In the genomic region with DNA sequence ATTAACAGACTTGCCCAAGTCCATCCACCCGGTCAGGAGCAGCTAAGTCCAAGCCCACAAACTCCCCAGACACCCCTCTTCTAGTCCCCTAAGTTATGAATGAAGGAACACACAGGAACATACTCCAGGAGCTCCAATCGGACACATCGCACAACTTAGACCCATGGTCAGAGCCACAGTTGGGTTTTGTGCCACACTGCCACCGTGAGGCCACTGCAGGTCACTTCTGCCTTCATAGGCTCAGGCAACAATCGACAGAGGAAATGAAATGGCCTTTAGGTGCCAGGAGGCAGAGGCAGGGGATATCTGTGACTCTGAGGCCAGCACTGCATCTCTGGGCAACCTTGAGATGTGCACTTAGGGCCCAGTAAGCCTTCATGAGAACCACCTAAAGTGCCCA, we compare ENCODE assay signal across 9 mouse cellular contexts. TPM values are rescaled to one million over a fixed set of nuclear protein-coding genes. Genes with fewer than 3 reads are reported as not detected.
DNase-seq lines count a peak whose midpoint lies in the region; ATAC-seq and TF ChIP-seq lines count a peak whose summit lies in the region.
"Had no signal": no experiment of that assay in that cellular context is flagged by ENCODE, and none has a peak within 500 bp of the region (broad histone marks: within the 10 kb centered on the region; RNA-seq: fewer than 3 reads in every experiment).

No protein-coding gene starts in this region.

- H3K27ac ChIP-seq in MEL (ENCODE audit: control insufficient read depth, low read depth, low read length), result no peak overlapping the region
- H3K27ac ChIP-seq in heart, embryonic 15.5 days, result no peak overlapping the region
- H3K27ac ChIP-seq: lung, embryonic 15.5 days had no signal

- peaks cover 2 to 29% of the 10 kb centered on the region in 2 experiments; a peak in 3 of 4 replicates for H3K4me1 ChIP-seq in MEL (ENCODE audit: control insufficient read depth in 1 of 2, insufficient read depth in 2 of 2, low read length in 2 of 2)
- peaks cover 13% of the 10 kb centered on the region for H3K4me1 ChIP-seq in heart, embryonic 15.5 days (replicated peaks)

- TF ChIP-seq CTCF in MEL (IDR thresholded peaks at IDR 0.05 in 2 of 3, conservative IDR thresholded peaks at IDR 0.05 in 1 of 3; ENCODE audit: control insufficient read depth in 1 of 3, insufficient read depth in 1 of 3, low read depth in 2 of 3, low read length in 3 of 3, poor library complexity in 1 of 3, severe bottlenecking in 1 of 3), result peak; percentile 85 to 93 (median 92)

- H3K4me2 ChIP-seq in heart, embryonic 15.5 days, result no peak overlapping the region
- H3K4me2 ChIP-seq: lung, embryonic 15.5 days had no signal

- H3K79me2 ChIP-seq in MEL (ENCODE audit: control insufficient read depth, insufficient read depth, low read length, poor library complexity), result no peaks in the 10 kb centered on the region

- 6% methylated on average over 5 of the region's 5 CpGs for WGBS in heart, embryonic 15.5 days

- H3K4me3 ChIP-seq in MEL (ENCODE audit: control insufficient read depth in 1 of 2, insufficient read depth in 1 of 2, low read depth in 2 of 2, low read length in 2 of 2), result no peak overlapping the region
- no peak overlapping the region for H3K4me3 ChIP-seq in heart, embryonic 15.5 days
- H3K4me3 ChIP-seq: lung, embryonic 15.5 days had no signal

- no peaks in the 10 kb centered on the region for H3K9me3 ChIP-seq in MEL (replicated peaks; ENCODE audit: insufficient read depth, low read length)
- H3K9me3 ChIP-seq in heart, embryonic 15.5 days (replicated peaks), result no peaks in the 10 kb centered on the region
- H3K9me3 ChIP-seq: lung, embryonic 15.5 days had no signal

- TF ChIP-seq EP300 in MEL (IDR thresholded peaks at IDR 0.05; ENCODE audit: low read depth in 1 of 2, low read length in 2 of 2), result no peak

- peaks cover 0 to 13% of the 10 kb centered on the region in 2 experiments; a peak in 2 of 4 replicates for H3K36me3 ChIP-seq in MEL (ENCODE audit: control insufficient read depth in 1 of 2, insufficient read depth in 2 of 2, low read length in 2 of 2)
- no peaks in the 10 kb centered on the region for H3K36me3 ChIP-seq in heart, embryonic 15.5 days
- H3K36me3 ChIP-seq: lung, embryonic 15.5 days had no signal

- peak; percentile 76 for DNase-seq in MEL (ENCODE audit: low read depth, low spot score)
- peak; percentile 90 for DNase-seq in brain, adult 2 months (ENCODE audit: low read depth, low spot score)
- peak; percentile 43 to 60 for DNase-seq in layer of hippocampus, adult 8-10 months (ENCODE audit: low spot score in 2 of 2)
- DNase-seq in lung, postnatal 36 days, result peak; percentile 76
- peak; percentile 87 for DNase-seq in retina, postnatal 1 day
- peak; percentile 48 to 67 for DNase-seq in urinary bladder, postnatal 4 days (ENCODE audit: low spot score in 2 of 2)

- H3K9ac ChIP-seq in MEL (ENCODE audit: control insufficient read depth, low read depth, low read length, poor library complexity, severe bottlenecking), result no peak overlapping the region
- H3K9ac ChIP-seq in heart, embryonic 15.5 days, result no peak overlapping the region
- H3K9ac ChIP-seq: lung, embryonic 15.5 days had no signal

- H3K27me3 ChIP-seq in MEL (ENCODE audit: control insufficient read depth in 1 of 2, insufficient read depth in 2 of 2, low read length in 2 of 2), result no peaks in the 10 kb centered on the region
- peaks cover 22% of the 10 kb centered on the region for H3K27me3 ChIP-seq in heart, embryonic 15.5 days
- H3K27me3 ChIP-seq: lung, embryonic 15.5 days had no signal

- ATAC-seq in erythroblast, adult 5-6 weeks (replicated peaks; ENCODE audit: low FRiP score, poor library complexity, severe bottlenecking), result peak; percentile 78
- 0 out of 2 replicates have a peak, but pooled peaks have one; percentile 29 for ATAC-seq in heart, embryonic 15.5 days (replicated peaks; ENCODE audit: insufficient number of reproducible peaks, insufficient read depth, low FRiP score, low read depth)

- TF ChIP-seq POLR2A in MEL (IDR thresholded peaks at IDR 0.05; ENCODE audit: control insufficient read depth in 1 of 2, insufficient read depth in 1 of 2, low read depth in 1 of 2, low read length in 2 of 2, poor library complexity in 1 of 2), result no peak

- TF ChIP-seq RAD21 in MEL (IDR thresholded peaks at IDR 0.05; ENCODE audit: low read depth, low read length), result peak; percentile 83

TF ChIP-seq in MEL, 35 proteins besides CTCF, POLR2A, EP300 and RAD21:
- TF ChIP-seq ELF1 (IDR thresholded peaks at IDR 0.05; ENCODE audit: low read depth, low read length) (0 out of 2 replicates have a peak, but pooled peaks have one; percentile 18), ZC3H11A (IDR thresholded peaks at IDR 0.05; ENCODE audit: low read depth, low read length) (peak; percentile 86), ETS1 (IDR thresholded peaks at IDR 0.05; ENCODE audit: low read depth, low read length) (no peak), NELFE (IDR thresholded peaks at IDR 0.05; ENCODE audit: low read depth, low read length) (no peak), SMC3 (IDR thresholded peaks at IDR 0.05; ENCODE audit: low read depth, low read length) (peak; percentile 91)

RNA-seq across cellular contexts. Expression of a gene that starts 11.3 kb away (rescaled TPM):
- total RNA-seq in MEL (2012; rRNA removed), result 0.42 and 0.69 TPM in 2 replicates
- polyA plus RNA-seq in MEL (2012; ENCODE audit: insufficient read depth in 1 of 2, insufficient read length in 2 of 2, low read depth in 1 of 2, low replicate concordance in 2 of 2, missing spikeins in 1 of 2), result under 1 TPM in 1 of 2 experiments, not detected in 1; 0.38 TPM
- total RNA-seq in erythroblast, adult 5-6 weeks (2015; ENCODE audit: low replicate concordance), result 0.58 TPM in 1 of 2 replicates, not detected in the other
- total RNA-seq in erythroblast, adult 5-6 weeks (2017; ENCODE audit: low replicate concordance), result 0.70 TPM in 1 of 2 replicates, not detected in the other
- polyA plus RNA-seq in heart, embryonic 15.5 days (2015; fragmentation: Nextera tagmentation; extraction: Ambion mirVana), result 0.13 and 0.30 TPM in 2 replicates
- 1 to 10 TPM; 3.2 to 6.4 (median 5.2) TPM for total RNA-seq in layer of hippocampus, adult 8-10 months (2022)

RNA-seq across cellular contexts. Expression of a gene that starts 31.2 kb away (rescaled TPM):
- 441 and 515 TPM in 2 replicates for total RNA-seq in MEL (2012; rRNA removed)
- 100 to 1,000 TPM; 192 to 740 TPM for polyA plus RNA-seq in MEL (2012; ENCODE audit: insufficient read depth in 1 of 2, insufficient read length in 2 of 2, low read depth in 1 of 2, low replicate concordance in 2 of 2, missing spikeins in 1 of 2)
- 35.5 and 52.0 TPM in 2 replicates for total RNA-seq in erythroblast, adult 5-6 weeks (2015; ENCODE audit: low replicate concordance)
- total RNA-seq in erythroblast, adult 5-6 weeks (2017; ENCODE audit: low replicate concordance), result 105 and 158 TPM in 2 replicates
- polyA plus RNA-seq in heart, embryonic 15.5 days (2015; fragmentation: Nextera tagmentation; extraction: Ambion mirVana), result 186 and 190 TPM in 2 replicates
- total RNA-seq in layer of hippocampus, adult 8-10 months (2022), result 100 to 1,000 TPM; 306 to 330 (median 314) TPM

RNA-seq across cellular contexts. Expression of a gene that starts 38.3 kb away (rescaled TPM):
- total RNA-seq in MEL (2012; rRNA removed), result 0.36 and 0.58 TPM in 2 replicates
- polyA plus RNA-seq in MEL (2012; ENCODE audit: insufficient read depth in 1 of 2, insufficient read length in 2 of 2, low read depth in 1 of 2, low replicate concordance in 2 of 2, missing spikeins in 1 of 2), result under 1 TPM in 1 of 2 experiments, not detected in 1; 0.33 TPM
- not detected in 2 replicates for total RNA-seq in erythroblast, adult 5-6 weeks (2015; ENCODE audit: low replicate concordance)
- not detected in 2 replicates for total RNA-seq in erythroblast, adult 5-6 weeks (2017; ENCODE audit: low replicate concordance)
- 0.48 and 0.57 TPM in 2 replicates for polyA plus RNA-seq in heart, embryonic 15.5 days (2015; fragmentation: Nextera tagmentation; extraction: Ambion mirVana)
- total RNA-seq in layer of hippocampus, adult 8-10 months (2022), result 1 to 10 TPM in 3 of 4 experiments, under 1 TPM in 1; 0.92 to 1.2 (median 1.1) TPM

RNA-seq across cellular contexts. Expression of a gene that starts 38.6 kb away (rescaled TPM):
- 42.3 and 51.8 TPM in 2 replicates for total RNA-seq in MEL (2012; rRNA removed)
- 10 to 100 TPM in 1 of 2 experiments, not detected in 1; 72.0 TPM for polyA plus RNA-seq in MEL (2012; ENCODE audit: insufficient read depth in 1 of 2, insufficient read length in 2 of 2, low read depth in 1 of 2, low replicate concordance in 2 of 2, missing spikeins in 1 of 2)
- 9.4 and 9.8 TPM in 2 replicates for total RNA-seq in erythroblast, adult 5-6 weeks (2015; ENCODE audit: low replicate concordance)
- 7.8 and 15.6 TPM in 2 replicates for total RNA-seq in erythroblast, adult 5-6 weeks (2017; ENCODE audit: low replicate concordance)
- polyA plus RNA-seq in heart, embryonic 15.5 days (2015; fragmentation: Nextera tagmentation; extraction: Ambion mirVana), result 23.7 and 27.0 TPM in 2 replicates
- 10 to 100 TPM; 21.6 to 27.3 (median 26.8) TPM for total RNA-seq in layer of hippocampus, adult 8-10 months (2022)
